Mouse (Mus musculus) kidney, postnatal 0 days (tissue): ENCODE data around the gene Tfpi. TPM values are rescaled to one million over a fixed set of nuclear protein-coding genes. Genes with fewer than 3 reads are reported as not detected.

Experiments
- ATAC-seq: fragments of 200-750 bp; cut with Nextera tagmentation; replicated peaks from 2 replicates; pipeline ENCODE4 v1.8.0; 2017; ENCODE audit warnings: low read depth, moderate number of reproducible peaks, moderate TSS enrichment, moderate library complexity; ENCODE audit not compliant: low FRiP score
- DNase-seq: peaks from one replicate; pipeline ENCODE4 v3.0.0-alpha.2; 2016; ENCODE audit warnings: low spot score
- H3K27ac ChIP-seq: fragments of 300-500 bp; sonication (generic); 2 replicates; pipeline ENCODE4 v1.5.1; 2014; ENCODE audit warnings: mild to moderate bottlenecking
- H3K27me3 ChIP-seq: fragments of 300-500 bp; sonication (generic); 2 replicates; pipeline ENCODE4 v1.6.1; 2014; ENCODE audit warnings: low read length, mixed read lengths; ENCODE audit not compliant: insufficient read depth
- H3K36me3 ChIP-seq: fragments of 300-500 bp; sonication (generic); 2 replicates; pipeline ENCODE4 v1.6.1; 2014; ENCODE audit warnings: low read length, mixed read lengths; ENCODE audit not compliant: insufficient read depth
- H3K4me1 ChIP-seq: fragments of 300-500 bp; sonication (generic); replicated peaks from 2 replicates; pipeline ENCODE4 v1.6.1; 2014; ENCODE audit warnings: antibody characterized with exemption, low read length, mixed read lengths; ENCODE audit not compliant: insufficient read depth
- H3K4me2 ChIP-seq: fragments of 300-500 bp; sonication (generic); 2 replicates; pipeline ENCODE4 v1.6.1; 2014; ENCODE audit warnings: mild to moderate bottlenecking, low read length, moderate library complexity, mixed read lengths
- H3K4me3 ChIP-seq: fragments of 300-500 bp; sonication (generic); replicated peaks from 2 replicates; pipeline ENCODE4 v1.5.1; 2014; ENCODE audit warnings: low read depth, low read length
- H3K9ac ChIP-seq: fragments of 300-500 bp; sonication (generic); 2 replicates; pipeline ENCODE4 v1.6.1; 2014; ENCODE audit warnings: low read depth, low read length
- H3K9me3 ChIP-seq: fragments of 300-500 bp; sonication (generic); replicated peaks from 2 replicates; pipeline ENCODE4 v1.6.1; 2016; ENCODE audit warnings: low read length, inconsistent platforms, mixed read lengths
- CTCF ChIP-seq: IDR thresholded peaks from 2 replicates; pipeline ENCODE4 v1.5.1; 2016; ENCODE audit warnings: antibody characterized with exemption, low read depth, mild to moderate bottlenecking, moderate library complexity
- WGBS: fragments of 180-500 bp; shearing (Covaris S2); extraction: QIAGEN DNeasy Blood & Tissue Kit; methylation state at CpG from one replicate; pipeline ENCODE4 v1.1.7; 2014; 5-methylcytosine and 5-hydroxymethylcytosine counted together
- polyA plus RNA-seq: library from polyadenylated mRNA; unstranded; fragments of >200 nt; fragmentation: Nextera tagmentation; extraction: Ambion mirVana; gene quantifications from 2 replicates; pipeline ENCODE4 v1.2.1, GENCODE M21; 2015

Gene Tfpi
- polyA plus RNA-seq, 1 experiment from 2014 or later, result 34.7 TPM

- Histone ChIP-seq H3K9ac (no peak overlapping the region), H3K4me1 (no peaks in the 10 kb centered on the region), H3K4me2 (no peak overlapping the region), H3K27ac (no peak overlapping the region), H3K27me3 (no peaks in the 10 kb centered on the region), H3K4me3 (no peak overlapping the region), H3K9me3 (no peaks in the 10 kb centered on the region), H3K36me3 (no peaks in the 10 kb centered on the region)
- 75% methylated on average over 1 of the region's 1 CpGs for WGBS
- TF ChIP-seq CTCF, result no peak
- DNase-seq, result no peak
- ATAC-seq, result no peak
Observed at GRCm38 (mm10) chr2:84445499-84445898, 31.1 kb downstream of the Tfpi start.

- TF ChIP-seq CTCF, result no peak
- H3K4me3 ChIP-seq, result no peak overlapping the region
Observed at GRCm38 (mm10) chr2:84441940-84442339, 34.6 kb downstream of the Tfpi start.

GRCm38 (mm10) chr2:84429724-84430123 is 46.9 kb downstream of the Tfpi start:
- Histone ChIP-seq H3K36me3 (no peaks in the 10 kb centered on the region), H3K4me3 (no peak overlapping the region), H3K4me1 (no peaks in the 10 kb centered on the region), H3K27ac (no peak overlapping the region), H3K4me2 (no peak overlapping the region), H3K9ac (no peak overlapping the region), H3K9me3 (no peaks in the 10 kb centered on the region), H3K27me3 (no peaks in the 10 kb centered on the region)
- ATAC-seq (no peak), DNase-seq (peak; percentile 94)
- TF ChIP-seq CTCF, result peak; percentile 84
- WGBS, result 37% methylated on average over 11 of the region's 11 CpGs

More at GRCm38 (mm10) chr2:84441940-84442339, 34.6 kb downstream of the Tfpi start:
- 65% methylated on average over 5 of the region's 5 CpGs for whole genome bisulfite sequencing
- H3K36me3 ChIP-seq, result no peaks in the 10 kb centered on the region
- no peak overlapping the region for H3K27ac ChIP-seq
- H3K9ac ChIP-seq, result no peak overlapping the region
- no peak for ATAC-seq
- H3K4me2 ChIP-seq, result no peak overlapping the region
- no peaks in the 10 kb centered on the region for H3K27me3 ChIP-seq
- H3K4me1 ChIP-seq, result no peaks in the 10 kb centered on the region
- no peak for DNase-seq
- no peaks in the 10 kb centered on the region for H3K9me3 ChIP-seq

GRCm38 (mm10) chr2:84428836-84429235 is 47.7 kb downstream of the Tfpi start:
- Histone ChIP-seq H3K4me2 (no peak overlapping the region), H3K9ac (no peak overlapping the region), H3K36me3 (no peaks in the 10 kb centered on the region), H3K27me3 (no peaks in the 10 kb centered on the region), H3K9me3 (no peaks in the 10 kb centered on the region), H3K27ac (no peak overlapping the region), H3K4me3 (no peak overlapping the region), H3K4me1 (no peaks in the 10 kb centered on the region)
- TF ChIP-seq CTCF, result peak; percentile 34; the same call in 1 of the 2 replicates
- WGBS, result 44% methylated on average over 3 of the region's 3 CpGs
- ATAC-seq (no peak), DNase-seq (peak; percentile 31)

- Histone ChIP-seq H3K4me2 (peak overlapping the region; percentile 34; the same call in 1 of the 2 replicates), H3K4me1 (no peaks in the 10 kb centered on the region), H3K27ac (peak overlapping the region; percentile 65), H3K4me3 (no peak overlapping the region), H3K9ac (no peak overlapping the region), H3K9me3 (no peaks in the 10 kb centered on the region), H3K36me3 (no peaks in the 10 kb centered on the region), H3K27me3 (no peaks in the 10 kb centered on the region)
- 36% methylated on average over 4 of the region's 4 CpGs for WGBS
- no peak for TF ChIP-seq CTCF
- DNase-seq (peak; percentile 84), ATAC-seq (no peak)
Observed at GRCm38 (mm10) chr2:84426531-84426930, 50.0 kb downstream of the Tfpi start.

GRCm38 (mm10) chr2:84425138-84425537 is 51.4 kb downstream of the Tfpi start, which contains the start of gene Calcrl:
Gene Calcrl, minus strand, starts transcription at chr2:84425411.
- Histone ChIP-seq H3K4me3 (peak within 1 kb of the TSS; percentile 38), H3K27ac (peak within 1 kb of the TSS; percentile 88), H3K4me1 (no peaks in the 10 kb centered on the region), H3K4me2 (peak within 1 kb of the TSS; percentile 49), H3K9me3 (no peaks in the 10 kb centered on the region), H3K27me3 (no peaks in the 10 kb centered on the region), H3K9ac (peak within 1 kb of the TSS; percentile 43; the same call in 1 of the 2 replicates), H3K36me3 (no peaks in the 10 kb centered on the region)
- TF ChIP-seq CTCF, result no peak
- ATAC-seq (peak; percentile 90), DNase-seq (peak; percentile 98)
- under 1% methylated on average over 10 of the region's 10 CpGs for WGBS

- DNase-seq (no peak), ATAC-seq (no peak)
- Histone ChIP-seq H3K36me3 (no peaks in the 10 kb centered on the region), H3K9ac (no peak overlapping the region), H3K4me2 (no peak overlapping the region), H3K27me3 (no peaks in the 10 kb centered on the region), H3K4me1 (no peaks in the 10 kb centered on the region), H3K27ac (no peak overlapping the region), H3K9me3 (no peaks in the 10 kb centered on the region; the same call in 1 of the 2 replicates), H3K4me3 (no peak overlapping the region)
- no peak for TF ChIP-seq CTCF
- WGBS, result 77% methylated on average over 4 of the region's 4 CpGs
Observed at GRCm38 (mm10) chr2:84416501-84416900, 60.1 kb downstream of the Tfpi start.
